In the genomic region with DNA sequence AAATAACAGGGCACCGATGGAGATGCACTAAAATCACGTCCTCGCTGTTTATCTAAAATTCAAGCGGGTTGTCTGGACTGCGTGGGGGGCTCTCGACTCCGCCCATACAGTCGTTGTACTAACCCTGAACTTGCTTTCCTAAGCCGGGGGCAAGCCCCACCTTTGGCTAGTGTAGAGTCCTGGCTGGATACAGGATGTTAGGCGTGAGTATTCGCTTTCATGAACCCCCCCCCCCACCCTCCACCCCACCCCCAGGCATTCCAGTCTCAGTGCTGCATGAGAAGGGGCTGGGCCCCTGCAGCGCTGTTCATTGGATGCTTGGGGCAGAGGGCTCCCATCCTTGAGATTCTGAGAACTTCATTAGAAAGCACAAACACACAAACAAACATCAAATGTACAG, we compare ENCODE assay signal across 7 mouse cellular contexts. TPM values are rescaled to one million over a fixed set of nuclear protein-coding genes. Genes with fewer than 3 reads are reported as not detected.
DNase-seq lines count a peak whose midpoint lies in the region; ATAC-seq and TF ChIP-seq lines count a peak whose summit lies in the region.

No protein-coding gene starts in this region.

- no peak overlapping the region for H3K4me3 ChIP-seq in kidney, postnatal 0 days (replicated peaks; ENCODE audit: low read depth, low read length)
- H3K4me3 ChIP-seq in embryonic facial prominence, embryonic 13.5 days: peak overlapping the region; percentile 81; the same call in 1 of the 2 replicates
- no peak overlapping the region for H3K4me3 ChIP-seq in hindbrain, postnatal 0 days (ENCODE audit: low read length)
- H3K4me3 ChIP-seq in neural tube, embryonic 13.5 days: peak overlapping the region; percentile 79; the same call in 1 of the 2 replicates

- H3K36me3 ChIP-seq in kidney, postnatal 0 days (ENCODE audit: insufficient read depth, low read length): no peaks in the 10 kb centered on the region
- H3K36me3 ChIP-seq in embryonic facial prominence, embryonic 13.5 days: no peaks in the 10 kb centered on the region
- no peaks in the 10 kb centered on the region for H3K36me3 ChIP-seq in hindbrain, postnatal 0 days (ENCODE audit: insufficient read depth, low read length)
- H3K36me3 ChIP-seq in neural tube, embryonic 13.5 days: no peaks in the 10 kb centered on the region

- no peak for DNase-seq in kidney, postnatal 0 days (ENCODE audit: low spot score)
- no peak for DNase-seq in kidney, postnatal 10 days
- no peak for DNase-seq in hindbrain, postnatal 0 days (ENCODE audit: low spot score)
- DNase-seq in adrenal gland, postnatal 25 days: no peak
- DNase-seq in cerebellum, postnatal 4 days (ENCODE audit: low spot score in 2 of 2): no peak

- H3K4me1 ChIP-seq in kidney, postnatal 0 days (replicated peaks; ENCODE audit: insufficient read depth, low read length): peaks cover 24% of the 10 kb centered on the region
- peaks cover 56% of the 10 kb centered on the region for H3K4me1 ChIP-seq in embryonic facial prominence, embryonic 13.5 days
- peaks cover 17% of the 10 kb centered on the region for H3K4me1 ChIP-seq in hindbrain, postnatal 0 days (ENCODE audit: insufficient read depth, low read length)
- peaks cover 63% of the 10 kb centered on the region for H3K4me1 ChIP-seq in neural tube, embryonic 13.5 days (replicated peaks)

- TF ChIP-seq CTCF in kidney, postnatal 0 days (IDR thresholded peaks at IDR 0.05; ENCODE audit: low read depth): no peak
- no peak for TF ChIP-seq CTCF in hindbrain, postnatal 0 days (IDR thresholded peaks at IDR 0.05; ENCODE audit: low read depth)

- H3K27ac ChIP-seq in kidney, postnatal 0 days: no peak overlapping the region
- peak overlapping the region; percentile 98; the same call in 1 of the 2 replicates for H3K27ac ChIP-seq in embryonic facial prominence, embryonic 13.5 days
- no peak overlapping the region for H3K27ac ChIP-seq in hindbrain, postnatal 0 days
- peak overlapping the region; percentile 95 for H3K27ac ChIP-seq in neural tube, embryonic 13.5 days (replicated peaks)

- no peaks in the 10 kb centered on the region for H3K9me3 ChIP-seq in kidney, postnatal 0 days (replicated peaks; ENCODE audit: low read length)
- no peaks in the 10 kb centered on the region for H3K9me3 ChIP-seq in embryonic facial prominence, embryonic 13.5 days
- no peaks in the 10 kb centered on the region for H3K9me3 ChIP-seq in hindbrain, postnatal 0 days (ENCODE audit: low read length)
- no peaks in the 10 kb centered on the region for H3K9me3 ChIP-seq in neural tube, embryonic 13.5 days

- WGBS in kidney, postnatal 0 days: 7% methylated on average over 12 of the region's 12 CpGs
- WGBS in embryonic facial prominence, embryonic 13.5 days: 6% methylated on average over 12 of the region's 12 CpGs
- 12% methylated on average over 12 of the region's 12 CpGs for WGBS in hindbrain, postnatal 0 days
- 10% methylated on average over 12 of the region's 12 CpGs for WGBS in neural tube, embryonic 13.5 days

- no peak for ATAC-seq in kidney, postnatal 0 days (replicated peaks; ENCODE audit: low FRiP score, low read depth)
- no peak for ATAC-seq in embryonic facial prominence, embryonic 13.5 days (ENCODE audit: insufficient number of reproducible peaks, insufficient read depth, low FRiP score, low TSS enrichment, low read depth)
- ATAC-seq in hindbrain, postnatal 0 days: no peak
- ATAC-seq in neural tube, embryonic 13.5 days (ENCODE audit: low read depth): no peak

- H3K27me3 ChIP-seq in kidney, postnatal 0 days (ENCODE audit: insufficient read depth, low read length): no peaks in the 10 kb centered on the region
- H3K27me3 ChIP-seq in embryonic facial prominence, embryonic 13.5 days: no peaks in the 10 kb centered on the region
- peaks cover 7% of the 10 kb centered on the region; the same call in 1 of the 2 replicates for H3K27me3 ChIP-seq in hindbrain, postnatal 0 days (ENCODE audit: insufficient read depth, low read length)
- H3K27me3 ChIP-seq in neural tube, embryonic 13.5 days: peaks cover 20% of the 10 kb centered on the region

- no peak overlapping the region for H3K9ac ChIP-seq in kidney, postnatal 0 days (ENCODE audit: low read depth, low read length)
- peak overlapping the region; percentile 96 for H3K9ac ChIP-seq in embryonic facial prominence, embryonic 13.5 days
- no peak overlapping the region for H3K9ac ChIP-seq in hindbrain, postnatal 0 days (replicated peaks; ENCODE audit: low read length)
- peak overlapping the region; percentile 93; the same call in 1 of the 2 replicates for H3K9ac ChIP-seq in neural tube, embryonic 13.5 days

- H3K4me2 ChIP-seq in kidney, postnatal 0 days (ENCODE audit: low read length): peak overlapping the region; percentile 97
- H3K4me2 ChIP-seq in embryonic facial prominence, embryonic 13.5 days: peak overlapping the region; percentile 93
- peak overlapping the region; percentile 79 for H3K4me2 ChIP-seq in hindbrain, postnatal 0 days (ENCODE audit: low read depth, low read length)
- peak overlapping the region; percentile 94 for H3K4me2 ChIP-seq in neural tube, embryonic 13.5 days

RNA-seq across cellular contexts. Expression of a gene that starts 0.7 kb away (rescaled TPM):
- 43.6 and 45.1 TPM in 2 replicates for polyA plus RNA-seq in kidney, postnatal 0 days (2015; fragmentation: Nextera tagmentation; extraction: Ambion mirVana)
- 127 and 143 TPM in 2 replicates for polyA plus RNA-seq in embryonic facial prominence, embryonic 13.5 days (2015; fragmentation: Nextera tagmentation; extraction: Ambion mirVana)
- total RNA-seq in hindbrain, postnatal 0 days (2014; rRNA removed): 111 and 114 TPM in 2 replicates
- polyA plus RNA-seq in hindbrain, postnatal 0 days (2015; fragmentation: Nextera tagmentation; extraction: Ambion mirVana): 71.4 and 81.6 TPM in 2 replicates
- 116 and 122 TPM in 2 replicates for polyA plus RNA-seq in neural tube, embryonic 13.5 days (2015; fragmentation: Nextera tagmentation; extraction: Ambion mirVana)
- 54.4 and 55.9 TPM in 2 replicates for total RNA-seq in adrenal gland, postnatal 25 days (2021)

Comparison
In these comparisons a context has a peak if more than half of its experiments do, and no peak if none do; other contexts are left out.
1. H3K27ac ChIP-seq: peak in embryonic facial prominence, embryonic 13.5 days (single experiment) and neural tube, embryonic 13.5 days (single experiment); none in kidney, postnatal 0 days (single experiment) and hindbrain, postnatal 0 days (single experiment).
2. H3K4me3 ChIP-seq: peak in embryonic facial prominence, embryonic 13.5 days (single experiment) and neural tube, embryonic 13.5 days (single experiment); none in kidney, postnatal 0 days (single experiment) and hindbrain, postnatal 0 days (single experiment).
3. H3K9ac ChIP-seq: peak in embryonic facial prominence, embryonic 13.5 days (single experiment) and neural tube, embryonic 13.5 days (single experiment); none in kidney, postnatal 0 days (single experiment) and hindbrain, postnatal 0 days (single experiment).
4. Peak in every context shown above with its lines, with median percentiles within 50 percentile points of each other: H3K4me2 ChIP-seq.